Mouse (Mus musculus) heart, adult 2 months (tissue): ENCODE data around the gene Agap1.

Source experiments
- CTCF ChIP-seq: fragments of 200-600 bp; IDR thresholded peaks from 2 replicates; pipeline ENCODE4 v1.8.1; 2022; ENCODE audit warnings: antibody characterized with exemption, mild to moderate bottlenecking, moderate library complexity
- POLR2A ChIP-seq: fragments of 200-500 bp; IDR thresholded peaks from 2 replicates; pipeline ENCODE4 v1.6.1; 2011; ENCODE audit warnings: mild to moderate bottlenecking, low read depth, low read length, control low read depth; ENCODE audit not compliant: insufficient read depth

DNA sequence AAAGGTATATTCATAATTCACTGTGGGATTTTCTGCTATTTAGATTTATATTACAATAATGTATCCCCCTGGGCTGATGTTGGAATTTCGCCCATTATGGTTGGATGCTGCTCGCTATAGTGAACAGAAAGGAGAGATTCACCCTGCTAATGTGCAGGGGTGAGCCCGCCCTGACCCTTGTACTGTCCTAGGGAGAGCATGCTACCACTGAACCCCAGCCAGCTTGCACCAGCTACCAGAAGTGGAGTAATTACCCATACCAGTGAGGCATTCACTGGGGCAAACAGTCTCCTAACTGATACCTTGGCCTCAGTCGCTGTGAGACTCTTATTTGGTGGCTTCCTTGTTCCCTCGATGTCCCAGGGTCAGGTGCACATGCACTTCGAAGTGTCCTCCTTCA, 281.4 kb downstream of the Agap1 start:
- TF ChIP-seq CTCF, result no peak
- no peak for TF ChIP-seq POLR2A
